Mouse (Mus musculus) olfactory bulb, adult 2 months (tissue): ENCODE data around the gene Klf6.

Experiments used
- CTCF ChIP-seq: fragments of 200-500 bp; IDR thresholded peaks from 2 replicates; pipeline ENCODE4 v1.5.1; 2012; ENCODE audit warnings: low read depth, mild to moderate bottlenecking, low read length, moderate library complexity; ENCODE audit not compliant: insufficient read depth
- POLR2A ChIP-seq: fragments of 200-500 bp; IDR thresholded peaks from 2 replicates; pipeline ENCODE4 v1.6.1; 2012; ENCODE audit warnings: mild to moderate bottlenecking, low read depth, low read length, moderate library complexity; ENCODE audit not compliant: insufficient read depth

DNA sequence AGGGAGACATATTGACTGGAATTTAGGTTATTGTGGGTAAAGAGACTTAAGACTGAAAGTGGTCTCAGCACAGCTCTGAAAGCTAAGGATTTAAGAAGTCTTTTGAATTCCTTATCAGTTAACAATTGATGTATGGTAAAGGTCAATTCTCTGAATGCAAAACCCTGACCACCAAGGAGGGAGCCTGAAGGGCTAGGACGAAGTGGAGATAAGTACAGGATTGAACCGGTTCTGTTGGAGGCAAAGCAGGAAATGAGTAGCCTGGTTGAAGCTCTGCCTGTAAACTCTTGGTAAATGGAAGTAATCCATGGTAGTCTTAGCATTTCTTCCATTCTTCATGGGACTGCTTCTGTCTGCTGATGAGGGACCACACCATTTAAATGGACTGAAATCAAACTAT, 17.5 kb upstream of the Klf6 start:
- TF ChIP-seq CTCF, result no peak
- TF ChIP-seq POLR2A, result no peak
